Mouse (Mus musculus): ENCODE data around the gene Yme1l1. TPM values are rescaled to one million over a fixed set of nuclear protein-coding genes. Genes with fewer than 3 reads are reported as not detected.

The Yme1l1 gene
- 10 to 100 TPM; 89.4 to 92.5 TPM for total RNA-seq (2021)
- long read RNA-seq, full-length matches to known transcripts, result 40 of 47 reads
- long read RNA-seq, partial matches to known transcripts, result 1 of 47 reads
- long read RNA-seq, other reads (novel, unspliced or antisense), result 6 of 47 reads

DNA sequence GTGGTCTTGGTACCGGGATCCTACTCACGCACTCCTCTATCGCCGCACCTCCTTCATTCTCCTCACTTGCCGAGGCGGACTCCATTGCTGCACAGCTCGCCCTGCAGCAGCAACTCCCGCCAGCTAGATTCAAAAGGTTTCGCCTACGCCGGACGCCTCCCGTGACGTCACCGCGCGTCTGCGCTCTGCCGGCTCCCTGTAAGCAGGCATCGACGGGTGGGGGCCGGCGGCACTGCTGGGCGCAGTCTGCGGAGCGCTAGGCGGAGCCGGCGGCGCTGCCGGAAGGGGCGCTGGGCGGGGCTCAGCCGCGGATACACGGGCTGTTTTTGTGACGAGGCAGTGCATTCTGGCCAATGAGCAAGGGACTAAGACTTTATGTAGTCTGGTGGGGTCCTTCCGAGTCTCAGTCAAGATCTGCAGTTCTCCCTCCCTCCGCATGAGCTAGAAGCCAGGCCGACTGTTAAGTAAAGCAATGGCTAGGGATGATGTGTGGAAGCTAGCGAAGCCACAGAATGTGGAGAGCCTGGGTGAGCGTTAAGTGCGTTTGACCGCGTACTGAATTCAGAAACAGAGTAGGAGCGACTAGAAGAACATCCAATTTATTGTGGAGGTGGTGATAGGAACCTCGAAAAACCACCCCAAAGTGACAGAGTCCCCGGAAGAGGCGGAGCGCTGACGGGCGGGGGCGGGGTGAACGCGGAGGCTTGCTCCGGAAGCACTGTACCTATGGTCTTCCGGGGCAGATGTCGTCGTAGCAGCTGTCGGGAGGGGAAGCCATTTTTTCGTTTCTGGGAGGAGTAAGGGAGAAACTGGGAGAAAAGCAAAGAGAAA lies at the start of gene Yme1l1, which contains the start of gene Mastl:
TSS of gene Yme1l1 (plus strand) at position 593 of the 831 bp plus-strand sequence.
TSS of gene Mastl (minus strand) at position 248 of the 831 bp plus-strand sequence.
- peak; percentile 95 to 98 for DNase-seq (ENCODE audit: low spot score in 2 of 2)

DNA sequence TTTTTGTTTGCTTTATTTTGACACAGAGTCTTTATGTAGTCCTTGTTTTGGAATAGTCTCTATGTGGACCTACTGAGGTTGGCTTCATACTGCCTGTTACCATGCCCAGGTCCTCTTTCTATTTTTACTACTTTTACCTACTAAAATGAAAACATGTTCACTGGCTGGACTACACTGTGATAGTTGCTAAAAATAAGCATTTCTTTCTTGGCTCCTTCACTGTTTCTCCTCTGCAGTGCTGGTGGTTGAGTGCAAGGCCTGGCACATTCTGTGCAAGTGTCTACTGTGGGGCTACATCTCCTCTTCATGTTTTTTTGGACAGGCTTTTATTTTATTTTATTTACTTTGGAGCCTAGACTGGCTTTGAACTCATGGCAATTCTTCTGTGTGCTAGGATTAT lies 36.6 kb upstream of the Yme1l1 start:
- no peak for DNase-seq (ENCODE audit: low spot score in 2 of 2)

- DNase-seq (ENCODE audit: low spot score in 2 of 2), result no peak
Observed at GRCm38 (mm10) chr2:23155199-23155621, 959 bp upstream of the Yme1l1 start.

GRCm38 (mm10) chr2:23156608-23157081 lies 476 bp downstream of the Yme1l1 start:
- no peak for DNase-seq (ENCODE audit: low spot score in 2 of 2)

DNA sequence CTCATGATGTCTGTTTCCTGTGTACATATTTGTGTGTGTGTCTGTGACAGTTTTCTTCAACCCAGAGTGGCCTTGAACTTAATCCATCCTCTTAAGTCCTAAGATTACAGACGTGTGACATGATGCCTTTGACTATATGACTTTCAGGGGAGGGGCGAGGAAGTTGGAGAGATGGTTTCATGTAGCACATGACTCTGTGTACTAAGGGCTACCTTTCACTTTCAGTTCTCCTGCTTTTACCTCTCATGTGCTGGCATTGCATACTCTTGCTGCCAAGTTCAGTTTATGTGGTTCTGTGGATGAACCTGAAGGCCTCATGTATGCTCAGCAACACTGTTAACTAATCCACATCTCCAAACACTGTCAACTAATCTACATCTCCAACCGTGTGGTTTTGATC lies 16.1 kb downstream of the Yme1l1 start:
- DNase-seq (ENCODE audit: low spot score in 2 of 2), result no peak

DNA sequence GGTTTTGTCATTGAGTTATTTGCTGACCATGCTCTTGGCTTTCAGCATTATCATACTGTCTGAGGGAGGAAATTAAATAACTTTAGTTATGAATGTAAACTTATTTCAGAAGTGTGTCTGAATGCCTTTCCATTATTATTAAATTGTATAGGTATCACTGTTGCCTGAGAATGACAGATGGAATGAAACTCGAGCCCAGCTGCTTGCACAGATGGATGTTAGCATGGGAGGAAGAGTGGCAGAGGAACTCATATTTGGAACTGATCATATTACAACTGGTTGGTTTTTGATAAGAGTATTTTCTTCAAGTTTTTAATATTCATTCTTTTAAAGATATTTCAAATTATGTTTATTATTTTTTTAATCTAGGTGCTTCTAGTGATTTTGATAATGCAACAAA lies 38.2 kb downstream of the Yme1l1 start:
- peak in 1 of 2 experiments; percentile 24 for DNase-seq (ENCODE audit: low spot score in 2 of 2)

- no peak for DNase-seq (ENCODE audit: low spot score in 2 of 2)
Observed at GRCm38 (mm10) chr2:23201034-23201433, 44.9 kb downstream of the Yme1l1 start.

DNA sequence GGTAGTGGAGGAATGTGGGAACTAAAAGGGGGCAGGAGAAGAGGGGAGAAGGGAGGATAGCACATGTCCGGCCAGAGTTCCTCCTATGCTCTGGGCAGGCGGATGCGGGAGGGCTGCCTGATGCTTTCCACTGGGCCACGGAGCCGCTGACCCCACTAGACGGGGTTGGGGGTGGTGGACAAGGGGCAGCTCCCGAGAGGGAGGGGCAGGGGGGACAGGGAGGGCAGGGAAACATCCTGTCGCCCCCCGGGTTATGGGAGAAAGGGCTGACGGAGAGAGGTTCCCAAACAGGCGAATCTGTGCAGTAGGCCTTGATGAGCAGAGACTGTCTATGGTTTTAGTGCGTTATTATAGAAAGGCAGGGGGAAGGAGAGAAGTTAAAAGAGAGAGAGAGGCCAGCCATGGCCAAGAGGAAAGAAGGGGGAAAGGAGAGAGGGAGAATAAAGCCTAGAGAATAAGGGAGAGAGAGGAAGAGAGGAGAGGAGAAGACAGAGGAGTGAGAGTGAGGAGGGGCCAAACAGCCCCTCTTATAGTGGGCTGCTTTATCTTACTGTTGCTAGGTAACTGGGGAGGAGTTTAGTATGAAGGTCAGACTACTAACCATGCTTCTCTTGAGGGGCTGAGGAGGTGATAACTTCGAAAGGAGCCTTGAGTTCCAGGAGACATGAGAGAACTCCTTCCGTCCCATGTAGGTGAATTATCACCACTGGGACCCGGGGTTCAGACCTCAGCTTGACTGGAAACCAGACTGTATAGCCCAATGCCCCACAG lies 46.9 kb downstream of the Yme1l1 start:
- DNase-seq (ENCODE audit: low spot score in 2 of 2), result no peak

DNA sequence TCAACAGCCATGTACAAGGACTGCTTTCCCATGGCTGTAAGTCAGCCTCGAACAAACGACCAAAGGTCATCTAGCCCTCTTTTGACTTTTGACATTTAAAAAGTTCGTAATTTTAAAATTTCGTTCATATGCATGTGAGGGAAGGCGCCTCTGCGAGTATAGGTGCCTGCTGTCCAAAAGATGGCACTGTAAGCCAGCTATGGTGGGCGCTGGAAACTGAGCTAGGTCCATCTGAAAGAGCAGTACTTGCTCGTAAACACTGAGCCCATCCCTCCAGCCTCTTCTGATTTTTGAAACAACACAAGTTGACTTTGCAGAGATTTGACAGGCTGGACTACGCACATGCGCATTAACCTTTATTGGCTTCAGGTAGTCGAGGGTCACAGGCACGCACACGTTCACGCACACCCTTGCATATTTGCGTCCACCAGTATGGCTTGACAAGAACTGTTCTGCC lies 50.9 kb downstream of the Yme1l1 start, which contains the start of gene 4931423N10Rik:
TSS of gene 4931423N10Rik (plus strand) at position 407 of the 457 bp plus-strand sequence.
- no peak for DNase-seq (ENCODE audit: low spot score in 2 of 2)

- DNase-seq (ENCODE audit: low spot score in 2 of 2), result no peak
Observed at GRCm38 (mm10) chr2:23213661-23214060, 57.5 kb downstream of the Yme1l1 start.

DNA sequence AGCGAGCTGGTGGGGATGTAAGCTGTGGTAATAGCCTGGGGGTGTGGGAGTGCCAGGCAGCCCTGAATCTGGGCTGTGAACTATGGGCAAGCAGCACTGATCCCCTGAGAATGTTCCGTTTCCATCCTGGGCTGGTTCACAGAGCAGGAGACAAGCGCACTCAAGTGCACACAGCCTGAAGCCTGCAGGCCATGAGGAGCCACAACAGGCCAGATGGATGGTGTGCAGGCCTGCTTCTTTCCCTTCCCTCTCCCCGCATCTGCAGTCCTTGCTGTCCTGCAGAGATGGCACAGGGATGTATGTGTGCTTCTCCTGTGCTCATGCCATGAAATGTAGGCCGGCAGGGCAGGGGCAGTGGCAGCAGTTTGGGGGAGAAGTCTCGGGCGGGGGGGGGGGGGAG lies 69.0 kb downstream of the Yme1l1 start:
- no peak for DNase-seq (ENCODE audit: low spot score in 2 of 2)

- DNase-seq (ENCODE audit: low spot score in 2 of 2), result no peak
Observed at GRCm38 (mm10) chr2:23228463-23228862, 72.3 kb downstream of the Yme1l1 start.

- DNase-seq (ENCODE audit: low spot score in 2 of 2), result peak in 1 of 2 experiments; percentile 13
Observed at GRCm38 (mm10) chr2:23234065-23234773, 78.0 kb downstream of the Yme1l1 start.

Other genes starting within 250 kb of the Yme1l1 start
- 100 to 1,000 TPM; 158 to 164 TPM for gene Abi1, start 116.1 kb upstream of the Yme1l1 start, total RNA-seq (2021)
- gene Acbd5, start 88.2 kb upstream of the Yme1l1 start, total RNA-seq (2021), result 10 to 100 TPM; 68.9 to 80.7 TPM
- 1 to 10 TPM; 2.4 to 2.5 TPM for gene Mastl, start 345 bp upstream of the Yme1l1 start, total RNA-seq (2021)
- gene 4931423N10Rik, start 51.1 kb downstream of the Yme1l1 start, total RNA-seq (2021), result under 1 TPM in 1 of 2 experiments, not detected in 1; 0.25 TPM
- gene Nxph2, start 164.9 kb downstream of the Yme1l1 start, total RNA-seq (2021), result 1 to 10 TPM; 2.1 to 2.9 TPM